Mouse (Mus musculus) erythroid progenitor cell, adult 5-6 weeks (primary cell): Measurements from ENCODE around the gene 4930513O06Rik. TPM values are rescaled to one million over a fixed set of nuclear protein-coding genes. Genes with fewer than 3 reads are reported as not detected.

Experiments
- ATAC-seq: replicated peaks from 2 replicates; pipeline ENCODE4 v1.8.0; 2016; ENCODE audit warnings: moderate number of reproducible peaks, mild to moderate bottlenecking, moderate TSS enrichment, inconsistent platforms; ENCODE audit not compliant: poor library complexity, low FRiP score, severe bottlenecking
- total RNA-seq, 2 experiments: library from RNA; stranded (forward) in 1 of 2; stranded (reverse) in 1 of 2; fragments of 150-400 nt in 1 of 2; fragments of 186-747, 209-891 nt in 1 of 2; gene quantifications; 2 replicates each; pipeline versions ENCODE4 v1.2.3 to v1.2.4; 2015 to 2017; ENCODE audit warnings: low replicate concordance in 2 of 2

4930513O06Rik gene
- total RNA-seq (2015; ENCODE audit: low replicate concordance) (not detected in 2 replicates), total RNA-seq (2017; ENCODE audit: low replicate concordance) (not detected in 2 replicates)

- ATAC-seq = no peak
Observed at GRCm38 (mm10) chrX:139085943-139086342, at the start of gene 4930513O06Rik. 4930513O06Rik (plus strand) TSS chrX:139086243.

- no peak for ATAC-seq
Observed at GRCm38 (mm10) chrX:139037666-139038065, 48.4 kb upstream of the 4930513O06Rik start.

GRCm38 (mm10) chrX:139039314-139039713 is 46.7 kb upstream of the 4930513O06Rik start:
- ATAC-seq = no peak

GRCm38 (mm10) chrX:139041148-139041547 is 44.9 kb upstream of the 4930513O06Rik start:
- ATAC-seq = no peak

- no peak for ATAC-seq
Observed at GRCm38 (mm10) chrX:139051976-139052375, 34.1 kb upstream of the 4930513O06Rik start.

- no peak for ATAC-seq
Observed at GRCm38 (mm10) chrX:139053149-139053548, 32.9 kb upstream of the 4930513O06Rik start.

GRCm38 (mm10) chrX:139064078-139064477 is 22.0 kb upstream of the 4930513O06Rik start:
- ATAC-seq = no peak

GRCm38 (mm10) chrX:139078493-139078892 is 7.5 kb upstream of the 4930513O06Rik start:
- no peak for ATAC-seq

- ATAC-seq = no peak
Observed at GRCm38 (mm10) chrX:139085077-139085476, 966 bp upstream of the 4930513O06Rik start, which contains the start of gene Serpina7. Serpina7 (minus strand) TSS chrX:139085236.

GRCm38 (mm10) chrX:139097197-139097596 is 11.2 kb downstream of the 4930513O06Rik start:
- no peak for ATAC-seq

- ATAC-seq = no peak
Observed at GRCm38 (mm10) chrX:139134031-139134430, 48.0 kb downstream of the 4930513O06Rik start.

Other genes with a start within 250 kb of the 4930513O06Rik start
- not detected in 2 replicates for gene Nrk, start 171.8 kb upstream of the 4930513O06Rik start, total RNA-seq (2015; ENCODE audit: low replicate concordance)
- gene Nrk, start 171.8 kb upstream of the 4930513O06Rik start, total RNA-seq (2017; ENCODE audit: low replicate concordance) = not detected in 2 replicates
- gene Serpina7, start 1.0 kb upstream of the 4930513O06Rik start, total RNA-seq (2015; ENCODE audit: low replicate concordance) = not detected in 2 replicates
- not detected in 2 replicates for gene Serpina7, start 1.0 kb upstream of the 4930513O06Rik start, total RNA-seq (2017; ENCODE audit: low replicate concordance)
- gene 4933428M09Rik, start 93.0 kb downstream of the 4930513O06Rik start, total RNA-seq (2015; ENCODE audit: low replicate concordance) = not detected in 2 replicates
- gene 4933428M09Rik, start 93.0 kb downstream of the 4930513O06Rik start, total RNA-seq (2017; ENCODE audit: low replicate concordance) = not detected in 2 replicates
- not detected in 2 replicates for gene Mum1l1, start 123.8 kb downstream of the 4930513O06Rik start, total RNA-seq (2015; ENCODE audit: low replicate concordance)
- not detected in 2 replicates for gene Mum1l1, start 123.8 kb downstream of the 4930513O06Rik start, total RNA-seq (2017; ENCODE audit: low replicate concordance)
- not detected in 2 replicates for gene Trap1a, start 247.4 kb downstream of the 4930513O06Rik start, total RNA-seq (2015; ENCODE audit: low replicate concordance)
- not detected in 2 replicates for gene Trap1a, start 247.4 kb downstream of the 4930513O06Rik start, total RNA-seq (2017; ENCODE audit: low replicate concordance)